Mouse (Mus musculus) heart, embryonic 13.5 days (tissue): ENCODE measurements at regions not wholly inside any gene's neighbourhood (a gene's known extent, or its start where the extent isn't known, plus 50 kb on each side); places are given as distances from the start of the nearest gene placed in this dataset.
A peak's percentile ranks its signal among the peaks of the same experiment; 100 is the strongest.
"Not testable (repeated sequence)": the region's sequence is repeated elsewhere in the genome, so short reads cannot be mapped to it uniquely, and the experiment has no call there.

ENCODE experiments used
- ATAC-seq: fragments of 200-750 bp; cut with Nextera tagmentation; 2 replicates; pipeline ENCODE4 v1.8.0; 2017; ENCODE audit warnings: moderate TSS enrichment; ENCODE audit not compliant: insufficient number of reproducible peaks, low FRiP score, low TSS enrichment; ENCODE audit errors: extremely low read depth
- H3K27ac ChIP-seq: fragments of 300-500 bp; sonication (generic); replicated peaks from 2 replicates; pipeline ENCODE4 v1.5.1; 2015; ENCODE audit warnings: moderate library complexity, mild to moderate bottlenecking, inconsistent platforms
- H3K27me3 ChIP-seq: fragments of 300-500 bp; sonication (generic); replicated peaks from 2 replicates; pipeline ENCODE4 v1.6.1; 2015; ENCODE audit warnings: mild to moderate bottlenecking, inconsistent platforms
- H3K36me3 ChIP-seq: fragments of 300-500 bp; sonication (generic); 2 replicates; pipeline ENCODE4 v1.6.1; 2015; ENCODE audit warnings: mild to moderate bottlenecking, inconsistent platforms
- H3K4me1 ChIP-seq: fragments of 300-500 bp; sonication (generic); 2 replicates; pipeline ENCODE4 v1.6.1; 2015; ENCODE audit warnings: inconsistent platforms
- H3K4me2 ChIP-seq: fragments of 300-500 bp; sonication (generic); 2 replicates; pipeline ENCODE4 v1.6.1; 2015; ENCODE audit warnings: inconsistent platforms, mild to moderate bottlenecking, moderate library complexity
- H3K4me3 ChIP-seq: fragments of 300-500 bp; sonication (generic); 2 replicates; pipeline ENCODE4 v1.5.1; 2015; ENCODE audit warnings: moderate library complexity, mild to moderate bottlenecking, inconsistent platforms
- H3K9ac ChIP-seq: fragments of 300-500 bp; sonication (generic); 2 replicates; pipeline ENCODE4 v1.6.1; 2015; ENCODE audit warnings: inconsistent platforms, mild to moderate bottlenecking, moderate library complexity
- H3K9me3 ChIP-seq: fragments of 300-500 bp; sonication (generic); 2 replicates; pipeline ENCODE4 v1.6.1; 2016; ENCODE audit warnings: inconsistent platforms
- WGBS: fragments of 180-500 bp; shearing (Covaris S2); methylation state at CpG from one replicate; pipeline ENCODE4 v1.1.7; 2015; ENCODE audit warnings: mixed read lengths; 5-methylcytosine and 5-hydroxymethylcytosine counted together

DNA sequence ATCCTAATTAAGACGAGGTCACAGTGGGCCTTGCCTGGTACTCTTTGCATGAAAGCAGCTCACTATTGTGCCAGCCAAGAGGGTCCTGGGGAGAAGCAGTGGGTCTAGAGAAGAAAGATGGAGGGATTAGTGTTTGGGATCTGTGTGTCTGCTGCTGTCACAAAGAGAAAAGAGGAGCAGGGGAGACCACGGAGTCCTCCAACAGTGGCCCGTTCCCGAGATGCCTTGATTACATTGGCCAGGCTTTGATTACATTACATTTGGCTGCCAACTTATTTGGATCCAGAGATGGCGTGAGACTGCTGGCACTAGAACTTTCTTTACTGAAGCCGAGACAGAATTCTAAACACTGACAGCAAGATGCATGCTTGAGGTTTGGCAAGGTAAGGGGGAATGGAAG lies 78.4 kb upstream of the Slc1a3 start:
- Histone ChIP-seq H3K27me3 (no peaks in the 10 kb centered on the region), H3K4me3 (no peak overlapping the region), H3K9ac (no peak overlapping the region), H3K36me3 (no peaks in the 10 kb centered on the region), H3K4me1 (no peaks in the 10 kb centered on the region), H3K27ac (no peak overlapping the region), H3K4me2 (no peak overlapping the region), H3K9me3 (peaks cover 2% of the 10 kb centered on the region; the same call in 1 of the 2 replicates)
- 79% methylated on average over 6 of the region's 6 CpGs for WGBS
- ATAC-seq: no peak

DNA sequence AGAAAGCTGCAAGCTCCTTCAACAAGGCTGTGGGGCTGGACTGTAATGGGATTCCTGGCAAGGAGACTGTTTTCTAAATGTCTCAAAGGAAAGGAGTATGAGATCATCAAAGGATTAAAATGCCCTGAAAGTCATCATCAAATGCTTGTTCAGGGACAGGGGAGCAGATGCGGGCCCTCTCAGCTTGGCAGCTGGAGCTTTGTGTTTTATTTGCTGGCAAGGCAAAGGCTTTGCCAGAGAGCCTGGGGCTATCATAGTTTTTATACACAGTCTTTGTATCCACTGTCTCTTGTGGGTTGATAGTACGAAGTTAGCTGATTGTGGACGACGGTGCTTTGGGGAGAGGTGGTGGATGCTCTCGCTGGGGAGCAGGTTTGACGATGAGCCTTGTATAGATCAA lies 75.0 kb upstream of the Slc1a3 start:
- no peak overlapping the region for H3K4me3 ChIP-seq
- H3K27me3 ChIP-seq: no peaks in the 10 kb centered on the region
- H3K9me3 ChIP-seq: no peaks in the 10 kb centered on the region
- no peaks in the 10 kb centered on the region for H3K36me3 ChIP-seq
- H3K27ac ChIP-seq: peak overlapping the region; percentile 30; the same call in 1 of the 2 replicates
- ATAC-seq: no peak
- H3K4me2 ChIP-seq: no peak overlapping the region
- WGBS: 74% methylated on average over 6 of the region's 6 CpGs
- no peaks in the 10 kb centered on the region for H3K4me1 ChIP-seq
- no peak overlapping the region for H3K9ac ChIP-seq

DNA sequence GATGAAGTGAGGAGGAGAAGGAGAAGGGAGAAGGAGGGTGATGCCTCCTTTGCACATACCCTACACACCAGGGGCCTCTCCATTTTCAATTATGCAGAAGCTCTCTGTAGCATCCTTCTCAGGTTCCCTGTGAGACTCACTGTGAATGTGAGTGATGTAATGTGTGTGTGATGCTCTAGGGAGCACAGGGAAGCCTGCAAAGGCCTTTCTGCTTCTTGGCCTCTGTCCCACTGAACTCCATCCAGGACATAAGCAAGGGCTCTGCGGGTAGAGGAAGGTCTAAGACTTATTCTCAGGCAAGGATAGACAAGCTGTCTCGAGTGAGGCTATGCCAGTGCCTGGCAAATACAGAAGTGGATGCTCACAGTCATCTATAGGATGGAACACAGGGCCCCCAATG lies 73.0 kb upstream of the Slc1a3 start:
- Histone ChIP-seq H3K9me3 (no peaks in the 10 kb centered on the region), H3K27me3 (no peaks in the 10 kb centered on the region), H3K36me3 (no peaks in the 10 kb centered on the region), H3K4me1 (no peaks in the 10 kb centered on the region), H3K4me3 (no peak overlapping the region), H3K4me2 (no peak overlapping the region), H3K27ac (no peak overlapping the region), H3K9ac (no peak overlapping the region)
- ATAC-seq: no peak
- 67% methylated on average over 2 of the region's 2 CpGs for WGBS

DNA sequence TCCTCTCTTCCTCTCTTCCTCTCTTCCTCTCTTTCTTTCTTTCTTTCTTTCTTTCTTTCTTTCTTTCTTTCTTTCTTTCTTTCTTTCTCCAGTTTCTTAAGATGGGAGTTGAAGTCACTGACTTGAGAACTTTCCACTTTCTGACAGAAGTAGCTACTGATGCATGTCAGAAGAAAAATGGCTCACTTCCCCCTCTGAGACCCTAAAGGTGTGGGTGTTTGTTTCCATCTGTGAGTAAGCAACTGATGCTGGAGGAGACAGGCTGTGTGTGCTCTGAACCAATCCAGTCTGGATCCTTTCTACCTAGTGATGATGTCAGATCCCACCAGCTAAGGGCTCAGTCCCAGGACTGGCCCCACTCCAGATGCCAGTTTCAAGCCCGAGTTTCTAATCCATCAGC lies 72.5 kb upstream of the Slc1a3 start:
- no peak for ATAC-seq
- Histone ChIP-seq H3K9ac (no peak overlapping the region), H3K27ac (no peak overlapping the region), H3K4me1 (no peaks in the 10 kb centered on the region), H3K27me3 (no peaks in the 10 kb centered on the region), H3K36me3 (no peaks in the 10 kb centered on the region), H3K4me2 (no peak overlapping the region), H3K9me3 (no peaks in the 10 kb centered on the region), H3K4me3 (no peak overlapping the region)
- 57% methylated on average over 1 of the region's 1 CpGs for WGBS

DNA sequence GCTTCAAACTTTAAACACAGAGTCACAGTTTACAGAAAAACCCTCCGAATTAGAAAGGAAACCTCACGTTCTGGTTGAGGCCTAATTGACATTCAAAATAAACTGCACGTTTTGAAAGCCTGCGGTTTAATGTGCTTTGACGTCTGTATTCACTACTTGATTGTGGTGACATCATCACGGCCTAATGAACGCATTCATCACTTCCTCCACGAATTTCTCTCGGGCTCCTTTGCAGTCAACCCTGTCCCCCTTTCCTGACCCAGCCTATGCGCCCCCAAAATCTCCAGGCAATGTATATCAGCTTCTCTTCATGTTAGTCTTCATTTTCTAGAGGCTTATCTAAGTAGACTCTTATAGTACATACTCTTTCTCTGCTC lies 71.6 kb upstream of the Slc1a3 start:
- no peaks in the 10 kb centered on the region for H3K4me1 ChIP-seq
- H3K36me3 ChIP-seq: no peaks in the 10 kb centered on the region
- H3K4me3 ChIP-seq: no peak overlapping the region
- WGBS: 82% methylated on average over 10 of the region's 10 CpGs
- no peak overlapping the region for H3K4me2 ChIP-seq
- no peaks in the 10 kb centered on the region for H3K27me3 ChIP-seq
- ATAC-seq: no peak
- H3K27ac ChIP-seq: no peak overlapping the region
- H3K9ac ChIP-seq: no peak overlapping the region
- no peaks in the 10 kb centered on the region for H3K9me3 ChIP-seq

DNA sequence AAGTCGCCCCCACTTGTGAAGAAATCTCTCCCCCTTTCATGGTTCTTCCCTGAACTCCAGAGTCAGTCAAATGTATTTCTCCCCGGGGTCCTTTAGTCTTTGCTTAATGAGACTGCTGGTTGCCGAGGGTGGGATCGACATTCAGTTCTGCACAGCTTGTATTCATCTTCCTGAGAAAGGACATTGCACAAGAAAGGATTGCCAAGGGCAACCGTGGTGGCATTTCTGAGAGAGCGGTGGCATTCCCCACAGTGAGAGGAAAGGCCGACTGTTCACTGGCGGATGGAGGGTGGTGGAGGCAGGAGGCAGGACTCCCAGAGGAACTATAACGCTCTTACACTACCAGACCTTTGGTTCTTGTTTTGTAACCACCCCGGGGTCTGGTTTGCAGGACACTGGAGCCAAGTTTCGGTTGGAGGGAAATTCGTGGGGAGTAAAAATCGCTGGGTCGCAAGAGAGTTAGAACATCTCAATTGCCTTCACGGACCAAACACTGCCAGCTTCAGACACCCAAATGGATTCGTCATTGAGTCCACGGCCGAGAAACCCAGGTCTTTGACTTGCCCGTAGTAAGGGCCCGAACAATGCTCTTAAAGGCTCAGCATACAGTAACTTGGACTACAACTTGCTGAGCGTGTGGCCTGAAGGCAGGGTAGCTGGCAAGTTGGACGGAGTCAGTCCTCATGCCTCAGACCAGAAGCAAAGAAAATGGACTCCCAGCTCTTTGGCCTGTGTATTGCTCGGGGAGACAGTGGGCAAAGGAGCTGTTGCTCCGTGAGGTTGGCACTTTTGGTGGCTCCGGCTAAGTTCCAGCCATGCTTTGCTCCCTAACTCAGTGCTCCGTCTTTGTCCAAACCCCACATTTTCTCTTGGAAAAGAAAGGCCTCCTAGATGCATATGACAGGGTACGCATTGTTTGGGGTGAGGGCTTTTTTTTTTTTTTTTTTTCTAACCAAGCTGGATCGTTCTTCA lies 70.9 kb upstream of the Slc1a3 start:
- Histone ChIP-seq H3K4me2 (no peak overlapping the region), H3K9me3 (no peaks in the 10 kb centered on the region), H3K27ac (no peak overlapping the region), H3K9ac (no peak overlapping the region), H3K4me1 (no peaks in the 10 kb centered on the region), H3K27me3 (no peaks in the 10 kb centered on the region), H3K36me3 (no peaks in the 10 kb centered on the region), H3K4me3 (no peak overlapping the region)
- 87% methylated on average over 28 of the region's 28 CpGs for WGBS
- no peak for ATAC-seq

DNA sequence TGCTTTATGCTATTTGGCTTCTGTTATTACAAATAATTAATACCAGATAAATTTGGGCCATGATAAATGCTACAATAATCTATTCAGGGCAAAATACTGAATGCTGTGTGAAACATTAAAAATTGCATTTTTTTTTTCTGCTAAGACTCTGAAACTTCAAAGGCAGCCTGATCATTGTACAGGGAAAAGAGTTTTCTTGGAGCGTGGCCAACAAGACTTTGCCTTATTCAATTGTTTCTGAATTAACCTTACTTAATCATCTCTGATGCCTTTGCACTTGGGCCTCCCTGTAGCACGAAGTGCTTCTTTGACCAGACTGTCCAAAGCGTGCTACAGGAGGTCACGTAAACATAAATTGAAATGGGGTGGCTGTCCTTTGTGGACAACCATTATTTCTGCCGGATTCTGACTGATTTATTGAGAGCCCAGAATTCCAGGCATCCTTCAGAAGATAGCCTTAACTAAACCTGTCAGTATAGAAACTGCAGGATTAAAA lies 69.9 kb upstream of the Slc1a3 start:
- H3K27ac ChIP-seq: no peak overlapping the region
- no peaks in the 10 kb centered on the region for H3K9me3 ChIP-seq
- WGBS: 70% methylated on average over 5 of the region's 5 CpGs
- H3K9ac ChIP-seq: no peak overlapping the region
- no peak for ATAC-seq
- no peaks in the 10 kb centered on the region for H3K36me3 ChIP-seq
- no peak overlapping the region for H3K4me3 ChIP-seq
- no peaks in the 10 kb centered on the region for H3K4me1 ChIP-seq
- H3K4me2 ChIP-seq: no peak overlapping the region
- no peaks in the 10 kb centered on the region for H3K27me3 ChIP-seq

DNA sequence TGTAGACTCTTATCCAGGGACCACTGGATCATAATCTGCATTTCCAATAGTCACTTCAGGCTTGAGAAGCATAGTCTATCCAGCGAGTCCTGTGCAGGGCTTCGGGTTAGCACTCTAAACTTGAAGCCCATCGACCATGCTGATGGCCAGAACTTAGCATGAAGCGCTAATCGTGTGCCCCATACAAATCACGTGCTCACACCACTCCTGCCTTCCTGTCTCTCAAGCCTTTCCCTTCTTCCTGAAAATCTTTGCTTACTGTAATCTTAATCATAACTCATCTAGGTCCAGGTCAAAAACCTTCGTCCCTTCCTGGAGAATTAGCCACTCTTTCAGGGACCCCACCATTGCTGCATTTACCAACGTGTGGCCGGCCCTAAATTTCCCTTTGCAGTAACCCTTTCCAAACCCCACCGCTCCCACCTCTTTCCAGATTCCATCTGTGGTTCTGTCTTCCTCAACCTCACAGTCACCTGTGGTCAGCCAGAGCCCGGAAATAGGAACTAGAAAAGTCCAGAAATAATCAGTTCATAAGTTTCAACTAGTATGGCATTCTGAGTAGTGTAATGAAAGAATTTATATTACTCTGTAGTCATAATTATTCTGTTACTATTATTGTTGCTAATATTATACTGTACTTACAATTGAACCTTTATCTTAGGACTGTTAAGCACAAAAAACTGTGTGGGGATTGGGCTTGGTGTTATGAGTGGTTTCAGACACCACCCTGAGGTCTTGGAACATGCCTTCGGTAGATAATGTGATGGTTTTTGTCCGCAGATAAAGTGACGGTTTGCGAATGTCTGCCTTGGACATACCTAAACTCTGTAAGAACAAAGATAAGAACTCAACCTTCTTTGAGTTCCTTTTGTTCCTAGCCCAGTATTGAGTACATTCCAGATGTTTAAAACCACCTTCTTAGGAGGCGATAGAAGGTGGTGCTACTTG lies 57.3 kb upstream of the Slc1a3 start:
- no peak overlapping the region for H3K9ac ChIP-seq
- ATAC-seq: no peak
- H3K4me2 ChIP-seq: no peak overlapping the region
- H3K9me3 ChIP-seq: no peaks in the 10 kb centered on the region
- WGBS: 74% methylated on average over 16 of the region's 16 CpGs
- no peaks in the 10 kb centered on the region for H3K27me3 ChIP-seq
- no peak overlapping the region for H3K4me3 ChIP-seq
- H3K27ac ChIP-seq: no peak overlapping the region
- peaks cover under 1% of the 10 kb centered on the region; the same call in 1 of the 2 replicates for H3K4me1 ChIP-seq
- no peaks in the 10 kb centered on the region for H3K36me3 ChIP-seq

DNA sequence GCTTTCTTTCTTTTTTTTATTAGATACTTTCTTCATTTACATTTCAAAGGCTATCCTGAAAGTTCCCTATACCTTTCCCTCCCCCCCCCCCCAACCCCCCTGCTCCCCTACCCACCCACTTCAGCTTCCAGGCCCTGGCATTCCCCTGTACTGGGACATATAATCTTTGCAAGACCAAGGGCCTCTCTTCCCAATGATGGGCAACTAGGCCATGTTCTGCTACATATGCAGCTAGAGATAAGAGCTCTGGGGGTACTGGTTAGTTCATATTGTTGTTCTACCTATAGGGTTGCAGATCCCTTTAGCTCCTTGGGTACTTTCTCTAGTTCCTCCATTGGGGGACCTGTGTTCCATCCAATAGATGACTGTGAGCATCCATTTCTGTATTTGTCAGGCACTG lies 55.6 kb upstream of the Slc1a3 start:
- not testable (repeated sequence) for H3K27ac ChIP-seq, H3K4me2 ChIP-seq, ATAC-seq, H3K9me3 ChIP-seq, H3K4me3 ChIP-seq, H3K27me3 ChIP-seq, H3K9ac ChIP-seq, H3K36me3 ChIP-seq
- H3K4me1 ChIP-seq: peaks cover 15% of the 10 kb centered on the region

DNA sequence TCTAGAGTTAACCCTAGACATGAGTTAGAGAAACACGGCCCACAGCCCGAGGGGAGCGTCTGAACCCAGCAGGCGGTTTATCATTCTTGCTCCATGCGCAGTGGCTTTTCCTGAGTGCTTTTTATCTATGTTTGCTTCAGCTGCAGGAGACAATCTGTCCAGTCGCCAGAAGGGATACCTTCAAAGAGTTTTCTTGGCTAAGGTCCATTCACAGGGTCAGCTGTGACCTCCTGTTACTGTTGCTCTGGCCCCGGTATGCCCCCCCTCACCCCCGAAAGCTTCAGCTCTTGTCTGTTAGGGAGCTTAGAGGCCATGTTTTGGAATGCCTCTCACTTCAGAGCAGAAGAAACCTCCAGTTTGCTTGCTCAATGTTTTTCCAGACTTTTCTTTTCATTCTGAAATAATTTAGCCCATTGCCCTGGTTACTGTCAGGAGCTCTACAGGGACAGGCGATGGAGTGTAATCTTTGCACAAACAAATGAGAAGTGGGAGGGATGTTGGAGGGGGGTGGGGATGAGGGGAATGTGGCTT lies 51.2 kb upstream of the Slc1a3 start:
- ATAC-seq: no peak
- no peak overlapping the region; the same call in 1 of the 2 replicates for H3K9ac ChIP-seq
- WGBS: 5% methylated on average over 9 of the region's 9 CpGs
- H3K36me3 ChIP-seq: no peaks in the 10 kb centered on the region
- no peak overlapping the region for H3K4me3 ChIP-seq
- peak overlapping the region; percentile 80 for H3K27ac ChIP-seq
- no peaks in the 10 kb centered on the region for H3K27me3 ChIP-seq
- peak overlapping the region; percentile 54 for H3K4me2 ChIP-seq
- H3K9me3 ChIP-seq: no peaks in the 10 kb centered on the region
- H3K4me1 ChIP-seq: peaks cover 20% of the 10 kb centered on the region

DNA sequence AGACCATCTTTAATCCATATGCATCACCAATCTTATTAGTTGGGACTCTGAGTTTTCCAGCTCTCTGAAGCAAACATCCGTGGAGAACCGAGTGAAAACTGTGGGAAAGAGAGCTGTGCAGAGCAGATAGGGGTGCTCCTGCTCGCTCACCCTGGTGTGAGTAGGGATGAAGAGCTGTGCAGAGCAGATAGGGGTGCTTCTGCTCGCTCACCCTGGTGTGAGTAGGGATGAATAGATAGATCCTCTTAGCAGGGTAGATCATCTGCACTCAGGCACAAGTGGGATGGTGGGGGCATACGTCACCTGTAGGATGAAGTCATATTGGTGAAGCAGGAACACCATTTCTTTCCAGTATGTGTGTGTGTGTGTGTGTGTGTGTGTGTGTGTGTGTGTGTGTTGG lies 50.6 kb upstream of the Slc1a3 start:
- Histone ChIP-seq H3K9me3 (no peaks in the 10 kb centered on the region), H3K4me2 (no peak overlapping the region), H3K4me1 (peaks cover 20% of the 10 kb centered on the region), H3K4me3 (no peak overlapping the region), H3K9ac (no peak overlapping the region), H3K36me3 (no peaks in the 10 kb centered on the region), H3K27ac (peak overlapping the region; percentile 80; the same call in 1 of the 2 replicates), H3K27me3 (no peaks in the 10 kb centered on the region)
- ATAC-seq: peak; percentile 27; the same call in 1 of the 2 replicates
- 76% methylated on average over 5 of the region's 5 CpGs for WGBS
